Mouse (Mus musculus): Measurements from ENCODE around the gene Cyp39a1. TPM values are rescaled to one million over a fixed set of nuclear protein-coding genes. Genes with fewer than 3 reads are reported as not detected.

Cyp39a1 gene
- total RNA-seq (2023), result 10 to 100 TPM; 12.9 to 13.6 TPM

GRCm38 (mm10) chr17:43667290-43667843 is at the start of gene Cyp39a1:
Gene Cyp39a1 (plus strand): TSS chr17:43667425.

GRCm38 (mm10) chr17:43629496-43630426 is 37.5 kb upstream of the Cyp39a1 start, which contains the start of gene Tdrd6:
Gene Tdrd6 (minus strand): TSS chr17:43630299.

GRCm38 (mm10) chr17:43666576-43667289 is 492 bp upstream of the Cyp39a1 start, which contains the start of gene Slc25a27:
Gene Slc25a27 (minus strand): TSS chr17:43667214.

Other genes starting within 250 kb of the Cyp39a1 start
- not detected for gene Mep1a, start 164.6 kb upstream of the Cyp39a1 start, total RNA-seq (2023)
- gene Ankrd66, start 123.8 kb upstream of the Cyp39a1 start, total RNA-seq (2023), result not detected
- 10 to 100 TPM in 1 of 2 experiments, 1 to 10 TPM in 1; 8.9 to 11.0 TPM for gene Pla2g7, start 99.3 kb upstream of the Cyp39a1 start, total RNA-seq (2023)
- gene Tdrd6, start 37.1 kb upstream of the Cyp39a1 start, total RNA-seq (2023), result not detected
- 1 to 10 TPM; 3.5 to 5.1 TPM for gene Slc25a27, start 211 bp upstream of the Cyp39a1 start, total RNA-seq (2023)
- not detected for gene Rcan2, start 133.9 kb downstream of the Cyp39a1 start, total RNA-seq (2023)